Mouse (Mus musculus) MEL-GATA-1-ER (cell line): ENCODE measurements at regions not wholly inside any gene's neighbourhood (a gene's known extent, or its start where the extent isn't known, plus 50 kb on each side); places are given as distances from the start of the nearest gene placed in this dataset.
"Not testable (repeated sequence)": the region's sequence is repeated elsewhere in the genome, so short reads cannot be mapped to it uniquely, and the experiment has no call there.

Source experiments
- DNase-seq: peaks from one replicate; pipeline ENCODE4 v3.0.0-alpha.2; 2012; ENCODE audit warnings: low read depth; ENCODE audit errors: extremely low read depth

- no peak for DNase-seq
Observed at GRCm38 (mm10) chr3:124156255-124156654, 164.4 kb upstream of the Tram1l1 start.

- DNase-seq: no peak
Observed at GRCm38 (mm10) chr3:124157858-124158655, 162.6 kb upstream of the Tram1l1 start.

- not testable (repeated sequence) for DNase-seq
Observed at GRCm38 (mm10) chr3:124193331-124193730, 127.3 kb upstream of the Tram1l1 start.

- not testable (repeated sequence) for DNase-seq
Observed at GRCm38 (mm10) chr3:124200226-124200940, 120.3 kb upstream of the Tram1l1 start.

GRCm38 (mm10) chr3:124217131-124217530 lies 103.5 kb upstream of the Tram1l1 start:
- DNase-seq: no peak

GRCm38 (mm10) chr3:124225982-124226381 lies 94.7 kb upstream of the Tram1l1 start:
- DNase-seq: peak; percentile 38

GRCm38 (mm10) chr3:124227701-124228100 lies 93.0 kb upstream of the Tram1l1 start:
- DNase-seq: no peak

GRCm38 (mm10) chr3:124240936-124241733 lies 79.5 kb upstream of the Tram1l1 start:
- no peak for DNase-seq

- no peak for DNase-seq
Observed at GRCm38 (mm10) chr3:124241734-124242006, 79.0 kb upstream of the Tram1l1 start.

GRCm38 (mm10) chr3:124262150-124262549 lies 58.5 kb upstream of the Tram1l1 start:
- DNase-seq: no peak

GRCm38 (mm10) chr3:124266821-124267220 lies 53.8 kb upstream of the Tram1l1 start:
- no peak for DNase-seq

- no peak for DNase-seq
Observed at GRCm38 (mm10) chr3:124270506-124270905, 50.1 kb upstream of the Tram1l1 start.
